Mouse (Mus musculus) cerebellum, adult 11-12 months (tissue): ENCODE measurements around the gene Crocc.

Experiments used
- DNase-seq: peaks from one replicate; pipeline ENCODE4 v3.0.0; 2022

The Crocc gene

DNA sequence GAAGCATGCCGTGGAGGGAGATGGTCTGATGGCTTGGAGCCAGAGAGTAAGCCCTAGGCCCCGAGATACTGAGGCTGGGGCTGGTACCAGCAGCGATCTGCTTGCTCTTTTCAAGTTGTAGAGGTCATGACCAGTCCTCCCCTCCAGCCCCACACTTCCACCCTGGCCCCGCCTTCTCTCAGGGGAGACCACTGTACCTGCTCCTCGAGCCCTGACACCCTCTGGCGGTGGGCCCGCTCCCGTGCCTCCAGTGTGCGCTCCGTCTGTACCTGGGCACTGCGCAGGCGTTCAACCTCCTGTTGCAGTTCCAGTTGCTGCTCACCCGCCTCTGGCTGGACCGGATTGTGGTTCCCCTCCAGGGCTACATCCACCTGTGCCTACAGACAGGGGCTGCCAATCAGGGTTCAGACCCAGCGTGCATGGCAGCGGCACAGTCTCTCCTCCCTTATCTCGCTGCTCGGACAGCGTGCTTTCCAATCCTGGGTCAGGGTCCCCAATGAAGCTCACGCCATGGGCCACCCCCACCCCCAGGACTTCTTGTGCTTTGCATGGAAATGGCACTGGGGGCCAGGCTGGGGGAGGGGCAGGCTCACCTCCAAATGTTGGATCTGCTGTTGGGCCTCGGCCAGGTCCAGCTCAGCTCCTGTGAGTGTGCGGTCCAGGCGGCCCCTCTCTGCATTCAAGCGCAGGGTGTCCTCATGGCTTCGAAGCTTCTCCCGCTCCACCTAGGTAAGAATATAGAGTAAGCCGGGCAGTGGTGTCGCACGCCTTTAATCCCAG is 42.5 kb downstream of the Crocc start:
- DNase-seq: peak; percentile 56

GRCm38 (mm10) chr4:141016311-141016710 is 44.0 kb downstream of the Crocc start:
- peak; percentile 34 for DNase-seq

DNA sequence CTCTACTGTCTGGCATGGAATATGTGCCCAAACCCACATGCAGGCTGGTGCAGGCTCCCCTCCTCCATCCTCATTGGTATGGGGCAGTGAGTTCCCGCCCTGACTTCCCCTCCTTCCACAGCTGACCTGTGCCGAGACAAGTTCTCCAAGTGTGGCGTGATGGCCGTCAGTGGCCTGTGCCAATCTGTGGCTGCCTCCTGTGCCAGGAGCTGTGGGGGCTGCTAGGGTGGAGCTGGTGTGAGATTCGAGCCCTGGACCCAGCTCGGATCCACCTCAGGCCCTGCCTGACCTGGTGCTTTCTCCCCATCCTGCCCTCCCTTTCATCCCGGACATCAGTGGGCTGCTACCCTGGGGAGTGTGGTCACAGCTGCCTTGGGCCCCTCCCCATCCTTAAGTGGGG is 45.0 kb downstream of the Crocc start:
- DNase-seq: no peak

- DNase-seq: peak; percentile 47
These were observed 45.5 kb downstream of the Crocc start for GRCm38 (mm10) chr4:141014856-141015255.

GRCm38 (mm10) chr4:141014114-141014513 is 46.2 kb downstream of the Crocc start:
- DNase-seq: peak; percentile 36

GRCm38 (mm10) chr4:141012558-141012957 is 47.8 kb downstream of the Crocc start:
- DNase-seq: no peak

GRCm38 (mm10) chr4:141011556-141012328 is 48.6 kb downstream of the Crocc start:
- peak; percentile 86 for DNase-seq

GRCm38 (mm10) chr4:141010941-141011429 is 49.4 kb downstream of the Crocc start:
- no peak for DNase-seq

- no peak for DNase-seq
These were observed 49.8 kb downstream of the Crocc start for GRCm38 (mm10) chr4:141010526-141010925.

DNA sequence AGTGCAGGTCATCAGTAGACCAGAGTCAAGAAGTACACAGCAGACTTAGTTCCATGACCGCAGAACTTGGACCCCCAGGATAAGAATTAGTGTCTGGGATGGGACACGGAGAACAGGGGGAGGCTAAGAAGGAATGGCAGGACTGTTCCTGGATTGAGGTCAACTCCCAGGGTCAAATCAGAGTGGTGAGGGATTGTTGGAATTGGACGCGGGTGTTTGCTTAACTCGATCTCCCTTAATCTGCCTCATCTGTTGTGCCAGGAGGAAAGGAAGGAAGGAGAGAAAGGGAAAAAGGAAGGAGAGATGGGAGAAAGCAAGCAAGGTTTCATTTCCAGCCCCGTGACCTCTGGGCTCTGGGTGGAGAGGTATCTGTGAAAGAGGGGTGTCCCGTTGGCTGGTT is 50.2 kb downstream of the Crocc start, which contains the start of gene Mfap2:
Gene Mfap2 (plus strand): TSS at position 301 of the 400 bp plus-strand sequence.
- no peak for DNase-seq

GRCm38 (mm10) chr4:141008028-141008427 is 52.3 kb downstream of the Crocc start:
- DNase-seq: no peak

GRCm38 (mm10) chr4:141005983-141006382 is 54.4 kb downstream of the Crocc start:
- DNase-seq: no peak

GRCm38 (mm10) chr4:140996812-140997211 is 63.5 kb downstream of the Crocc start:
- DNase-seq: no peak

GRCm38 (mm10) chr4:140995811-140996210 is 64.5 kb downstream of the Crocc start:
- DNase-seq: no peak

- DNase-seq: peak; percentile 36
These were observed 66.5 kb downstream of the Crocc start for GRCm38 (mm10) chr4:140993846-140994245.

- peak; percentile 63 for DNase-seq
These were observed 68.1 kb downstream of the Crocc start for GRCm38 (mm10) chr4:140992215-140992614.

DNA sequence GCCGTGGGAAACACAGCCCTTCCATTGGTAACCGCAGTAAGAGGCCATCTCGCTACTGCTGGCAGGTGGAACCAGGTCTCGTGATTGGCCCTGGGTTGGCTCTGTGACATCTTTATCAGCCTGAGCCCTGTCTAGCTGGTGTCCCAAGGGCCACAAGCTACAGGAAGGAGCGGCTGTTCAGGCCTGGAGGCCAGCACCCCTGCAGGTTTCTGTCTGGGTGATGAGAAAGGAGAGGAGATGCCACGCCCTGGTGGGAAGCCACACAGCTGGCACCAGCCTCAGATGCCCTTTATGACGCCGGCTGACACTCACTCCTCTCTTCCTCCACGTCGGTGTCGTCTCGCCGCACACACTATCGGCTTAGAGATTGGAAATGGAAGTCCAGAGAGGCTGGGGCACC is 70.9 kb downstream of the Crocc start:
- peak; percentile 51 for DNase-seq

- peak; percentile 43 for DNase-seq
These were observed 71.6 kb downstream of the Crocc start for GRCm38 (mm10) chr4:140988706-140989290.

DNA sequence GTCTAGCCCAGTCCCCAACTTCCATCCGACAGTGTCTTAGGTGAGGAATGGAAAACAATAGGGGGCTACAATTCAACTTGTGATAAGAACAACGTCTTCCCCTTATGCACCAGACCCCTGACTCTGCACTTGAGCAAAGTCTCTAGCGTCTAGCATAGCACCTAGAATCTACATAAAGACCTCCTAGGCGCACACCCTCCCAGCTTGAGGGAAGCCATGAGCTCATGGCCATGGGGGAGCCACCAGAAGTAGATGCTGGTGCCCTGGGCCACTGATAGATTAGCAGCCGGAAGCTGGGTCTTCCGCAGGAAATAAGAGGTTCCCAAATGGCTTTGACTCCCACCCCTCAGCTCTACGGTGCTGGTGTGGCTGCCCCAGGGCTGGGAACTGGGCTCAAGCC is 72.9 kb downstream of the Crocc start:
- DNase-seq: peak; percentile 27

GRCm38 (mm10) chr4:140986711-140987395 is 73.5 kb downstream of the Crocc start, which contains the start of gene Atp13a2:
Gene Atp13a2 (plus strand): TSS chr4:140986873.
- peak; percentile 94 for DNase-seq

DNA sequence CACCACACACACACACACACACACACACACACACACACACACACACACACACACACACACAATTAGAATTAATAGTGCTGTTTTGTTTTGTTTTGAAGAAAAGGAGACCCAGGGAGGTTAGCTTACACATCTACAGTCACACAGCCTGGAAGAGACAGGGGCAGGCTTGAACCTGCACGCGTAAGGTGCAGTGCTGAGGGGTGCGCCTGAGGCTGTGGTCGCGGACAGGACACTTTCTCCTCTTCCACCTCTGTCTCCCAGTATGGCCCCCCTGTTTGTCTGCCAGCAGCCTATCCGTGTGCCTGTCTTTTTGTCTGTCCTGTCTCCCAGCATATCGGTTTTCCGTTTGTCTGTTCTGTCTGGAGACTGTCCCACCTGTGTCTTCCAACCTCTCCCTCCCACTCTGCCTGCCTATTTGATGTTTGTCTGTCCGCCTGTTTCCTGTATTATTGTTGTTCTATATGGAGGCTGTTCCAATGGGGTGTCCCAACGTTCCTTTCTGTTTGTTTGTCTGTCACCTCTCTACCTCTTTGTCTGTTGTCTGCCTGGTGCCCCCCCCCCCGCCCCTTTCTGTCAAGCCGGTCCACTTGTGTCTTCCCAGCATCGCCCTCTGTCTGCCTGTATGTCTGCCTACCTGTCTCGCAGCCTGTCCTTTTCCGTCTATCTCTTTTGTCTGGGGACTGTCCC is 74.2 kb downstream of the Crocc start:
- DNase-seq: peak; percentile 54

- no peak for DNase-seq
These were observed 75.8 kb downstream of the Crocc start for GRCm38 (mm10) chr4:140984544-140984943.
